Mouse (Mus musculus): ENCODE measurements around the gene Cib1.

Gene Cib1

DNA sequence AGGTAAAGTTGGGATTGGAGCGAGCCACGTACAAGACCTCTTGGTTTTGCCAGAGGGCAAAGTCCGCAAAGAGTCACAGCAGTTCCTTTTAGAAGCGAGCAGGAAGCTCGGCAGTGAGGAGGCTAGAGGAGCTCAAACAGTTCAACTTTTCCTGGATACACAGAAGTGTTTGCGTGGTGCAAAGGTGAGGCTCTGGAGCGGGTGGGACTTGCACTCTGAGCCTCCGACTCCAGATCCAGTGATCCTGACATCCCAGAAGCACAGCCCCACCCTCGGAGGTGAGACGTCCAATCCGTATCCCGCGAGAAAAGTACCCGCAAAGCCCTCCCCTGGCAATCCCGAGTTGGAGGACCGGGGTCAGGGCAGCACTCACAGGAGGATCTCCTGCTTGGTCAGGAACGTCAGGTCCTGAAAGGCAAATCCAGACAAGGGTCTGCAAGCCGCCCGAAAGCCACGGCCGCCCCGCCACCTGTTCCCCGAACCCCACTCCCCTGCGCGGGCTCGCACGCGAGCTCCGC is 583 bp downstream of the Cib1 start:
- DNase-seq: no peak

DNA sequence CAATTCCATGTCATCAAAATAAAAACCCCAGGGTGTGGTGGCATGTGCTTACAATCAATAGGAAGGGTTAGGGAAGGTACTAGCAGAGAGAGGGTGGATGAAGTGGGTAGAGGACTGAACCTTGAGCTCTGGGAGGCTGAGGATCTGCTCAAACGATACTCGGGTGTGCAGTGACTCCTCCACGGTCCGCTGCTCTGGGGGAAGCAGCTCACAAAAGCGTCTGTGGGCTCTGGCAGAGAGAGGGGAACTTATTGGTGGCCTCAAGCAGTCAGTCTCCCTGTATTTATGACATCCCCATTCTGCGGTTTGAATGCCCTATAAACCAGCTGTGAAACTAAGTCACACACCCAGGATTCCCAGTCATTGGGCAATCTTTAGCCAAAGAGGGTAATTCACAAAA is 2.4 kb downstream of the Cib1 start:
- no peak for DNase-seq

DNA sequence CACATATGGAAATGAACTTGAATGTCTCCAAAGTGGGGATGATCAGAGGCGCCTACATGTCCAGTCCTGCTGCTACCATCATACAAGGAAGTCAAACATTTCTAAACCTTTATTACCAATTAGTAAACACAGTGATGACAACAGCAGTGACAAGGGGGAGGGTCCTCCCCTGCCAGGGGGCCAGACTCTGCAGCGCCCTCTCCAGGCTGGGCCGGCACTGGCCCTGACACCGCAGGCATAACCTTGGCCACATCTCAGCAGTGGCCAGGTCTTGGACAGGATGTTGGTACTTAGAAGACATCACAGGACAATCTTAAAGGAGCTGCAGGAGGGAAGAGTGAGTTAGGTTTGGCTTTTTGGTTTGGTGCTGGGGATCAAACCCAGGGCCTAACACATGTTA is 5.5 kb downstream of the Cib1 start:
- no peak for DNase-seq

DNA sequence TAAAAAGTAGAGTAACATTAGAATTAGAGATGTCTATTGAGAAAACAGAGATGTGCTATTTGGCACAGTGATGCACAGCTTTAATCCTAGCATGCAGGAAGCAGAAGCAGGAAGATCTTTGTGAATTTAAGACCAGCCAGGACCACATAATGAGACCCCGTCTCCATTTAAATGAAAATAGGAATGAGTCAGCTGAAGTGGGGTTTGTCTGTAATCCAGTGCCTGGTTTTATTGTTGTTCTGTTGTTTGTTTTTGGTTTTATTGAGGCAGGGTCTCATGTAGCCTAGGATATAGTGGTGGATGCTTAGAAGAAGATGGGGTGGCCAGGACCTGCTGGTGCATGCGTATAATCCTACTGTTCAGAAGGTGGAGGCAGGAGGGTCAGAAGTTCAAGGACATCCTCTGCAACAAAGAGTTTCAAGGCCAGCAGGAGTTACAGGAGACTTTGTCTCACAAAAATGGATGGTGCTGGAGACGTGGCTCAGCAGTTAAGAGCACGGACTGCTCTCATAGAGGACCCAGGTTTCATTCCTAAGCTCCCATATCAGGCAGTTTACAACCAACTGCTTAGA is 11.3 kb downstream of the Cib1 start:
- DNase-seq: no peak

- DNase-seq: no peak
Observed at GRCm38 (mm10) chr7:80220237-80220797, 12.3 kb downstream of the Cib1 start.

DNA sequence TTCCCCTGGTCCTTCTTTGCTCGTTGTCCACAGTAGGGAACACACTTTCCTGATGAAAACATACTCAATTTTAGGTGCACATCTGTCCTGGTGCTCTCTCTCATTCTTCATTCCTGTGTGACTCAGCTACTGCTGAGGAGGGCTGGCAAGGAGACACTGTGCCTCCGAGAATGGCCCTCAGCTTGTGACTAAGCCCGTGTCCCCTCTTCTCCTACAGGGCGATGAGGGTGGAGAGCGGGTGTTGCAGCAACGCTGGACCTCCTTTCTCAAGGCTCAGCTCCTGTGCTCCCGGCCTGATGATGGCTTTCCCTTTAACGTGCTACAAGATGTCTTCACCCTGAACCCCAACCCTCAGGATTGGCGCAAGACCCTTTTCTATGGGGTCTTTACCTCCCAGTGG is 13.9 kb downstream of the Cib1 start:
- DNase-seq: no peak

GRCm38 (mm10) chr7:80216566-80216965 is 16.0 kb downstream of the Cib1 start:
- DNase-seq: peak; percentile 63

GRCm38 (mm10) chr7:80215398-80215797 is 17.2 kb downstream of the Cib1 start:
- DNase-seq: peak; percentile 66

- DNase-seq: no peak
Observed at GRCm38 (mm10) chr7:80214459-80214858, 18.2 kb downstream of the Cib1 start.

GRCm38 (mm10) chr7:80213604-80214003 is 19.0 kb downstream of the Cib1 start:
- no peak for DNase-seq

DNA sequence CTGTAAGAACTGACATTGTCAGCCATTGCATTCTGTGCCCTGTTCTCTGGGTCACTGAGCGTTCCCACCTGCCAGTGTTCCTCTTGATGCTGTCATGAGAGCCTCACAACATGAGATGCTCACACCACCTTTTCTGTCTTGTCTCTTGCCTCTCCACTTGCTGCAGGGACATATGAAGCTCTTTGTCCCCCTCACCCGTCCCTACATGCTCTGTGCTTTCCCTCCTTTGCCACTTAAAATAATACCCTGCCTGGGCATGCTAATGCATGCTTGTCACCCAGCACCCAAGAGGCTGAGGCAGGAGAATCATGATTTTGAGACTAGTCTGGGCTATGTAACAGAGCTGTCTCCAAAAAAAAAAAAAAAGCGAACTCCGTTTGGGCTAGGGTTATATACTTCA is 21.6 kb downstream of the Cib1 start:
- DNase-seq: no peak

DNA sequence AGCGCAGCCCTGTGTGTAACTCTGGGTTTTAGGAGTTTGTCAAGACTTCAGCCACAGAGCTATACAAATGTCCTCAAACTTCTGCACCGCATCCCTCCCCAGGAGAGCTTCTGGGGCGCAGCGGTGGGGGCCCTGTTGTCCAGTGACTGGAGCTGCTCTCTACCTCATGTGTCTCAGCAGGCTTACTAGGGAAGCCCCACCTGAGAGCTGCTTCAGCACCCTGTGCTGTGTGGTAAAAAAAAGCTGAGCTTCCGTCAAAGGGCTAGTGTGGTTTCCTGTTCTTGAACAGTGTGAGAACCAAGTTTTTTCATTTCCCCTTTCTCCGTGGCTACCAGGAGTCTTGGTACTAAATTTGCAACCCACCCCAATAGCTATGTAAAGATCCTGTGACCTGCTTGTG is 22.9 kb downstream of the Cib1 start:
- no peak for DNase-seq

GRCm38 (mm10) chr7:80208738-80209430 is 23.7 kb downstream of the Cib1 start:
- no peak for DNase-seq

DNA sequence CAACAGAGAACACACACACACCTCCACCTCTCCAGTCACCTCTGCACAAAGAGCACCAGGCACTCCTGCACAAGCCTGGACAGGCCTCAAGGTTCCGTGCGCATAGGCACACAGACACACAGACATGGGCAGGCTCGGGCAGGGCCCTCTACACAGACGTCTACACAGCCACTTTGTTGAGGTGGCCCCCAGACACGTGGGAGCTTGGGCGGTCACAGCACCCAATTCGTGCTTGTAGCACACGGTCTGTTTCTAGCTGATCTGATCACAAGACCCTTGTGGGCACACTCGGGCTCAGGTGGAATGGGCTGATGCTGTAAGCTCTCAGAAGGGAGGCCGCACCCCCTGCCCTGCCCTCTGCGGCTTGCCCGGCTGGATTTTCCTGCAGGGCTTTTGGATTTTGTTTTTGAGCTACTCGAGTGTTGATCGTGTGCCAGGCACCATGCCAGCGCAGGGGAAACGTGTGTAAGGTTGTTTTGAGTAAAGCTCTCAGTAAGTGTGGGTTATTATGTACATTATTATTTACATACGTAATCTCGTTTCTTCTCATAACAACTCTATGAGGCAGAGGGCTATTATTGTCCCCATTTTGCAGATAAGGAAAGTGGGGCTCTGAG is 24.5 kb downstream of the Cib1 start:
- no peak for DNase-seq

GRCm38 (mm10) chr7:80207314-80207731 is 25.3 kb downstream of the Cib1 start:
- DNase-seq: no peak

- DNase-seq: no peak
Observed at GRCm38 (mm10) chr7:80205705-80206589, 26.7 kb downstream of the Cib1 start.

GRCm38 (mm10) chr7:80204961-80205360 is 27.7 kb downstream of the Cib1 start:
- DNase-seq: no peak

DNA sequence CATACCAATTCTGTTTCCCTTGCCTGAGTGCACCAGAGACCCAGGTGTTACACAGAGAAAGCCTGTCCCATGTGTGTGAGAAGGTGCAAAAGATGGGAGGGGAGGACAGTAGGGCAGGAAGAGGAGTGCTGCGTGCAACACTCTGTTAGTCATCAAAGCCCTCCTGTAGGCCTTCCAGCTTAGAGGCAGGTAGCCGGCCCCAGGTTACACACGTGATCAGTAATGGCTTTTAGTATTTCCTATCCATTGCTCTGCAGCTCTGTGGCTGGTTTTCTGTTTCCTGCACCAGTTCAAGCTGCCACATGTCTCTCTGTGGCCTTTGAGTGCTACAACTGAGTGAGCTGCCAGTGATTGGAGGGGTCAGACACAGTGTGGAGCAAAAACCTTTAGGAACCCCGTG is 28.3 kb downstream of the Cib1 start:
- no peak for DNase-seq

DNA sequence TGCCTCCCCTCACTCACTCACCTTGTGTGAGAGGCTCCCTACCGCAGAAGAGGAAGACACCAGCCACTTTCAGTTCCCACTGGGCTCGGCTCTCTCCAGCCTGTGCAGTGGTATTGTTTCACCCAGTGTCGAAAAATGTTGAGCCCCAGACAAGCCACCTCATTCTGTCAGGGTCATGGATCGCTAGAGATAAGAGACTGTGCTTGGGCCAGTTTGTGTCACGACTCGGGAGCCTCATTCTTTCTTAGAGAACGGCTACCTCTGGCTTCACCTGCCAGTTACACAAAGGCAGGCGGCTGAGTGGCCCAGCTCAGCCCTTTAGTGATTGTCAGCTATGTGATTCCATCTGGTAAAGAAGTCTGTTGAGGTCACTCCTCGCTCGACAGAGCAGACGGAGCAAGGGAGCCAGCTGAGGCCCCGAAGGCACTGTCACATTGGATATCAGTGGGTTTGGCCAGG is 28.9 kb downstream of the Cib1 start:
- no peak for DNase-seq

DNA sequence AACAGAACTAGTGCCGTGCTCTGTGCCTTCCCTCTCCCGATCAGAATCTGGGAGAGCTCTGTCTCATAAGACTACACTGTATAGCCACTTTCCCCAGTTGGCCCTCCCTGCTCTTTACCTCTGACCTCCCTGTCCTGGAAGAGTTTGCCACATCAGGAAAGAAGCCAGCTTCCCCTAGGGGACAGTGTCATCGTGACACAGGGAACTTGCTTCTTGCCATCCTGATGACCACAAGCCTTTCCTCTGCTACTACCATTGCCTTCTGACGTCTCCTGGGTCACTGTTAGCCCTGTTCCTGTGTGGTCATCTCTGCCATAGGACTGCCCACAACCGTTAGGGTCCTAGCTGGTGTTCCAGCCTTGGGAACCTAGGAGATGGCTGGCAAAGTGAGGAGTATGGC is 29.7 kb downstream of the Cib1 start:
- DNase-seq: no peak

- DNase-seq: no peak
Observed at GRCm38 (mm10) chr7:80201888-80202540, 30.6 kb downstream of the Cib1 start.

DNA sequence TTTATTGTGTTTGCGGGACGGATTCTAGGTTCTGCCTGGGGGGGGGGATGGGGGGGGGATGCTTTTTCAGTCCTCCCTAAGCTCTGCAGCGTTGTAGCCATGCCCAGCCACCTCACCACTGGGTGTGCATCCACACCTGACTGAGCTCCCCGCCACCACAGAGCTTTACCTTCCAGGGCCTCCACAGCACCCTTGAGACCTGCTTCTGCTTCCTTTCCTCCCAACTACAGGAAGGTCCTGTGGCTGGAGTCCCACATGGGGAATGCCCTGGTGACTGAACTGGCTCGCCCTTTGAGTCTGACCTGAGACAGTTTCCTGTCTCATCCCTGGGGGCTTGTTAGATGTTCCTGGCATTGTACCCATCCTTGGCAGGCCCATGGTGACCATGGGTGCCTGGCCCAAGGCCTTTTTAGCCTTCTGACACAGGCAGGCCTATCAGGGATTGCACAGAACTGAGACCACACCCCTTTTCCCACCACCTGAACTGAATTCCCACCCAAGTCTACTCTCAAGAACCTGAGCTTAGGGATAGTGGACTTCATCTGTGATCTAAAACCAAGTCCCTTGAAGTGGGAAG is 31.6 kb downstream of the Cib1 start:
- DNase-seq: no peak

Measured in layer of hippocampus, adult 9-11 months (tissue).